Mouse (Mus musculus) stomach, embryonic 16.5 days (tissue): ENCODE measurements around the gene Prr18. TPM values are rescaled to one million over a fixed set of nuclear protein-coding genes. Genes with fewer than 3 reads are reported as not detected.

Experiments
- polyA plus RNA-seq: library from polyadenylated mRNA; unstranded; fragments of >200 nt; fragmentation: Nextera tagmentation; extraction: Ambion mirVana; gene quantifications from 2 replicates; pipeline ENCODE4 v1.2.1, GENCODE M21; 2015

Gene Prr18
- polyA plus RNA-seq, 1 experiment from 2014 or later = 0.15 TPM

Other genes starting within 250 kb of the Prr18 start
- gene Gm49673, start 189.7 kb upstream of the Prr18 start, polyA plus RNA-seq = 0.09 TPM in 1 of 2 replicates, not detected in the other
- 29.6 and 33.3 TPM in 2 replicates for gene Rnaset2a, start 189.4 kb upstream of the Prr18 start, polyA plus RNA-seq
- 32.8 and 33.7 TPM in 2 replicates for gene Fgfr1op, start 172.0 kb upstream of the Prr18 start, polyA plus RNA-seq
- 0.26 and 0.61 TPM in 2 replicates for gene Ccr6, start 101.4 kb upstream of the Prr18 start, polyA plus RNA-seq
- gene Mpc1, start 54.6 kb upstream of the Prr18 start, polyA plus RNA-seq = 195 and 206 TPM in 2 replicates
- gene Sft2d1, start 26.4 kb upstream of the Prr18 start, polyA plus RNA-seq = 73.3 and 74.8 TPM in 2 replicates
- gene T2, start 18.5 kb downstream of the Prr18 start, polyA plus RNA-seq = 0.13 and 0.21 TPM in 2 replicates
- gene T, start 97.0 kb downstream of the Prr18 start, polyA plus RNA-seq = 0.22 and 1.1 TPM in 2 replicates
- 1.1 and 1.2 TPM in 2 replicates for gene Pde10a, start 187.9 kb downstream of the Prr18 start, polyA plus RNA-seq
- not detected in 2 replicates for gene Gm17087, start 229.5 kb downstream of the Prr18 start, polyA plus RNA-seq